Mouse (Mus musculus) brown adipose tissue, adult 24 weeks (tissue): Measurements from ENCODE around the gene Ift81. TPM values are rescaled to one million over a fixed set of nuclear protein-coding genes. Genes with fewer than 3 reads are reported as not detected.
"Not testable (repeated sequence)": the region's sequence is repeated elsewhere in the genome, so short reads cannot be mapped to it uniquely, and the experiment has no call there.

Experiments used
- H3K27ac ChIP-seq: fragments of 200-500 bp; replicated peaks from 2 replicates; pipeline ENCODE4 v1.5.1; 2012; ENCODE audit warnings: low read depth, mild to moderate bottlenecking, low read length
- H3K4me1 ChIP-seq: fragments of 200-500 bp; 2 replicates; pipeline ENCODE4 v1.6.1; 2012; ENCODE audit warnings: low read length, mixed read lengths; ENCODE audit not compliant: control insufficient read depth, insufficient read depth, insufficient read length
- H3K4me3 ChIP-seq: fragments of 200-500 bp; 2 replicates; pipeline ENCODE4 v1.5.1; 2012; ENCODE audit warnings: low read depth, mild to moderate bottlenecking, low read length, moderate library complexity; ENCODE audit not compliant: insufficient read depth
- polyA plus RNA-seq: library from polyadenylated mRNA; stranded (reverse); fragments of >200 nt; gene quantifications from 2 replicates; pipeline ENCODE4 v1.2.4, GENCODE M21; 2012; ENCODE audit not compliant: missing spikeins, insufficient read depth, insufficient read length

The Ift81 gene
- polyA plus RNA-seq = 23.3 and 26.5 TPM in 2 replicates

DNA sequence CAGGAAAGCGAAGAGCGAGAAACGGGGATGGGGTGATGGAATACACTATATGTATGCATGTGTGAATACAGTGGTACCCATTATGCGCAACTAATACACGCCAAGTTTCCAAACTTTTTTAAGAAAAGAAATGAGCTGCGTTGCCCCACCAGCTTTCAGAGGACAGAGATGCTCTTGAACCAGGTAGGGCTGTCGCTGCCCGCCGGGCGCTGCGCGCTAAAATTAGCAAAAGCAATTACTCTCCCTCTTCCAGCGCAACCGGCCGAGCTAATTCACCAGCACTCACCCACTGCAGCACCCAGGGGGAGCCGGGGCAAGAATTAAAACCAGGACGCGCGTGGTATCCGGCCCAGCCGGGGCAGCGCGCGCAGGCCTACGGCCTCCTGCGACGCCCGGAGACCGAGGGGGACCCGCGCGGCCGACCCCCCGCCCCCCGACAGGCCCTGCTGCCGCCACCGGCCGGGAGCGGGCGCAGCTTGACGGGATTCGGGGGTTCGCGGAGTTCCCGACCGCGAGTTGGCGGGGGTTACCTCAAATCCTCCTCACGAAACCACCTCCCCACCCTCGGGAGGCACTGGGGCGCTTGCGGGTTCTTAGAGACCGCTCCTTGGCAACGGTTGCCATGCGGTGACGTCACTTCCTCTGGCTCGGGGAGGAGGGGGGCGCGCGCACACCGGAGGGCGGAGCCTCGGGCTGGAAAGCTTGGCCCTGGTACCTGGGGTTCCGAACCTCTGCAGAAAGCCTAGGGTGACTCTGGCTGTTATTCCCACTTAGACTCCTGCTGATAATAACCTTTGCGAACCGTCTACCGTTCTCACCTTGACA lies at the start of gene Ift81:
Ift81 (minus strand) TSS at position 611 of the 825 bp plus-strand sequence.
- Histone ChIP-seq H3K27ac (no peak within 1 kb of the TSS), H3K4me3 (peak within 1 kb of the TSS; percentile 74), H3K4me1 (no peaks in the 10 kb centered on the region)

DNA sequence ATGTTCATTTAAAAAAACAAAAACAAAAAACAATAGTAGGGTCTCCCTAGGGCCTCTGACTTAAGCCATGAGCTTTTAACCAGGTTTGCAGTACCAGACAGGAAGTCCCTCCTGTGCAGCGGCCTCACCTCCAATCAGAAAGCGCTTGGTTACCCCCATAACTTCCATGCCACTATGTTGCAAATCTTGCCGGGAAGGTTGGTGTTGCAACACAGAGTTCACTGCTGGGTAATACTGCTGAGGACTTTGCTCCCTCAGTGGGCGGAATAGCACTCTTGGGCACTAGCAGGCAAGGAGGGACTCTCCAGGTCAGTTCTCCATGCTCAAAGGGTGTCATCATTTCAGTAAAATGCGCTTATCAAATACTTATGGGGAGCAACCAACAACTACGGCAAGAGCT lies 48.2 kb upstream of the Ift81 start:
- H3K4me3 ChIP-seq = no peak overlapping the region
- H3K4me1 ChIP-seq = no peaks in the 10 kb centered on the region
- no peak overlapping the region for H3K27ac ChIP-seq

DNA sequence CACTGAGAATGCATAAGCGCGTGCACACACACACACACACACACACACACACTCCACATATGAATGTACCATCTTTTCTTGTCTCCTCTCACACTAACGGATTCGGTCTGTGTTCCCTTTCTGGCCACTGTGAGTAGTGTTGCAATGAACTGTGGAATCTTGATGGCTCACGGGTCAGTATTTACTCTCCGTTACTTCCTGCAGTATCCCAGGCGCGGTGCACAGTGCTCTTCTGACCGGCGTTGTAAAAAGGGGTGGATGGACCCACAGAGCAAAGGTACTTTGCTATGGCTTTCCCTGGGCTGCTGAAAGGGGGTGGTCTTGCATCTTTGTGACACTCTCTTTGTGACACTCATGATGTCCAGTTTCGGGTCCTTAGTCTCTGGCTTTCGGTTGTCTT lies 42.5 kb upstream of the Ift81 start:
- no peak overlapping the region for H3K27ac ChIP-seq
- H3K4me3 ChIP-seq = no peak overlapping the region
- H3K4me1 ChIP-seq = no peaks in the 10 kb centered on the region

DNA sequence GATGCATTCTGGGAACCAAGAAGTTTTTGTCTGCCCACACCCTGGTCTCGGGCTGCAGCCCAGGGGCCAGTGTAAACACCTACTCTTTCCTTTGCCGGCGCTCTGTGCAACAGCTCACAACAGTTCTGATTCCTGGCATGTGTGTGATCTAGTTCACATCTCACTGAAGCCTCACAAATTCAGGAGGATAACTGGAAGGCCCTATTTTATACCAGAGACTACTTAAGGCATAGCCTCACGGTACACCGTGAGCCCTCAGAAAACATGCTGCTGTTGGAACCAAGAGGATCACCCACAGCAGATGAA lies 39.9 kb upstream of the Ift81 start:
- H3K4me3 ChIP-seq = no peak overlapping the region
- H3K27ac ChIP-seq = no peak overlapping the region
- H3K4me1 ChIP-seq = no peaks in the 10 kb centered on the region

DNA sequence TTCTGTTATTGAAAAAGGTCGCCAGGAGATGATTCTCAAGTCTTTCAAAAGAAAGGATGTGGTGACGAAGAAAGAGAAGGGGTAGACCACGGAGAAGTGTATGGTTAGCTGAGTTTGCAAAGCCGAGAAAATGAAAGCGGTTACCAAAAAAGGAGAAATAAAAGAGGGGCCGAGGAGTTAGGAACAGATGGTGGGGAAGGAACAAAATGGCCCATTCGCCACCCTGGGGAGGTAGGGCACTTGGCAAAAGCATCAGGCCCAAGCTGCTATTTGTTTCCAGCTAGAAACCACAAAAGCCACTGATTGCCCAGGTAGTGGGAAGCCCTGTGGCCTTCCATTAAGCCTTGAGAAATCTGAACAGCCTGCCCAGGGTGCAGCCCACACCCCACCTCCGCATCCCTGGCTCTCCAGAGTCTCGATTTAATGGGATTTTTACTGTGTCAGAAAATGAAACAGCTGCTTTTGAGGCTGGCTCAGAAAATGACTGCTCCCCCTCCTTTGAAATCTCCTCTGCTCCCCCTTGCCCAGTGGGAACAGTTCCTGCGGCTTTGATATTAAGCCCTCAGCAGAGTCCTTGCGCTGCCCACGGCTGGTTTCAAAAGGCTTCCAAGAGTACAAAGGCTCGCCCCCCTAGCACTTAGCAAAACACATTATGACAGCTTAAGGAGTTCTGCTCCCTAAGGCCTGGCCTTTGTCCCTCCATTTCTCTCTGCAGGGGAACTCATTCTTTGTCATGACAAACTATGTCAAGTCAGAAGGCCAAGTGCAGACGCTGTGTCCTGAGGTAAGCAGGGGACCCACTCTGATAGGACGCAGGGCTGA lies 39.3 kb upstream of the Ift81 start:
- Histone ChIP-seq H3K27ac (no peak overlapping the region), H3K4me1 (no peaks in the 10 kb centered on the region), H3K4me3 (no peak overlapping the region)

DNA sequence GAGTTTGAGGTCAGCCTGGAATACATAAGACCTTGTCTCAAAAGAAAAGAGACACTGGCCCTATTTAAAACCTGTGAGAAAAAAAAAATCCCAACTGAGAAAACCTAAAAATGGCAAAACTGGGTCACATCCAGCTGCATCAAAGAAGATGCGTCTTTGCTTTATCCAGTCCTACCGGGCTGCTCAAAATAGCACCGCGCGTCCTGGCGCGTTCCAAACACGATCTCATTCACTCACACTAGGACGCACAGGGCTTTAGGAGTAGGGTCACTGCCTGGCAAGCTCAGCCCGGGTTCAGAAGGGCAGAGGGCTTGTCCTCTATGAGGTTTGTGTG lies 38.8 kb upstream of the Ift81 start:
- Histone ChIP-seq H3K27ac (no peak overlapping the region), H3K4me1 (no peaks in the 10 kb centered on the region), H3K4me3 (no peak overlapping the region)

DNA sequence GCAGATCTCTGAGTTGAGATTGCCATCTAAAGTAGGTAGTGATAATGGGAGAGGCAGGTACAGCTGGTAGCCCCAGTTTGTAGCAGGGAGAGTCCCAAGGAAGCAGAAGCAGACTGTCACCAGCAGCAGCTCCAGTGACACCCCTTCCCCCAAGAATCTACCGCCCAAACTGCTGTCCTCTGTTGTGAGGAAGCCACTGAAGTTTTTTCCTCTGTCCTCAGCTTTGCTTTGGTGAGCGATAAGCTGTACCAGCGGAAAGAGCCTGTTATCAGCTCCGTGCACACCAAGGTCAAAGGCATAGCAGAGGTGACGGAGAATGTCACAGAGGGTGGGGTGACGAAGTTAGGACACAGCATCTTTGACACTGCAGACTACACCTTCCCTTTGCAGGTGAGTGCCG lies 38.2 kb upstream of the Ift81 start:
- Histone ChIP-seq H3K4me1 (no peaks in the 10 kb centered on the region), H3K4me3 (no peak overlapping the region), H3K27ac (no peak overlapping the region)

DNA sequence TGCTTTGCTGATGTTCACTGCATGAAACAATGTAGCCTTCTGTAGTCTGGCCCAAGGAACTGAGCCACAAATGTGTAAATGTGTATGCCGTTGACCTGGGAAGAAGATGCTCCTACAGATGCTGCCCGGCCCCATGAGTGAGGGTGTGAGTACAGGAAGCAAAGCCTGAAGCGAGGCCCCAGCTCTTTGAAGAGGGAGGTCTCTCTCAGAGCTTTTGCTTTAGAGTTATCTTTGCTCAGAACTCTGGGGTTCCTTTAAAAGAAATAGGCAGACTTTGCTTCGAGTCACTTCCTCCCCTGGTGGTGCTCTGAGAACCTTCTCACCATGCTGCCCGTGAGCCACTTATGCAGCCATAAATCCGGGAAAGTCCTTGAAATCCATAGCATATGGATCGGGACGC lies 35.8 kb upstream of the Ift81 start:
- Histone ChIP-seq H3K27ac (no peak overlapping the region), H3K4me1 (no peaks in the 10 kb centered on the region)

DNA sequence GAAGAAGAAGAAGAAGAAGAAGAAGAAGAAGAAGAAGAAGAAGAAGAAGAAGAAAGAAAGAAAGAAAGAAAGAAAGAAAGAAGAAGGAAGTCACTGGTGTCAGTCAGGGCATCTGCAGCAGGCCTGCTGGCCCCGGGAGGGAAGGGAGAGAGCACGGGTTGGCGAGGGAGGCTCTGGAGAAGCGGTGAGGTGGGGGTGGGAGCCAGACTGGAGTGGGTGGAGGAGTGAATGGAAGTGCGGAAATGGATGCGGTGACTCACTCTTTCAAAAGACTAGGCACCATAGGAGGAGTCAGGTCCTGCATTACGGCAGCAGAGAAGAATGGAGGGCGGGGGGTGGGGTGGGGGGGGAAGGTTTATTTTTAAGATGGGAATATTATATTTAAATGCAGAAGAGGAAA lies 34.9 kb upstream of the Ift81 start:
- no peak overlapping the region for H3K4me3 ChIP-seq
- H3K4me1 ChIP-seq = no peaks in the 10 kb centered on the region
- H3K27ac ChIP-seq = no peak overlapping the region

More for the DNA sequence above, 35.8 kb upstream of the Ift81 start:
- no peak overlapping the region for H3K4me3 ChIP-seq

DNA sequence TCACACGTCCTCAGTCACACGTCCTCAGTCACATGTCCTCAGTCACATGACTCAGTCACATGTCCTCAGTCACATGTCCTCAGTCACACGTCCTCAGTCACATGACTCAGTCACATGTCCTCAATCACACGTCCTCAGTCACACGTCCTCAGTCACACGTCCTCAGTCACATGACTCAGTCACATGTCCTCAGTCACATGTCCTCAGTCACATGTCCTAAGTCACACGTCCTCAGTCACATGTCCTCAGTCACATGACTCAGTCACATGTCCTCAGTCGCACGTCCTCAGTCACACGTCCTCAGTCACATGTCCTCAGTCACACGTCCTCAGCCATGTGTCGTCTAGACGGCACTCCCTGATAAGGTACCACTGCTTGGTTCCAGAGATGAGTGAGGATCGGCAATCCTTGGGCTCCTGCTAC lies 33.6 kb upstream of the Ift81 start:
- not testable (repeated sequence) for H3K4me3 ChIP-seq, H3K4me1 ChIP-seq, H3K27ac ChIP-seq

DNA sequence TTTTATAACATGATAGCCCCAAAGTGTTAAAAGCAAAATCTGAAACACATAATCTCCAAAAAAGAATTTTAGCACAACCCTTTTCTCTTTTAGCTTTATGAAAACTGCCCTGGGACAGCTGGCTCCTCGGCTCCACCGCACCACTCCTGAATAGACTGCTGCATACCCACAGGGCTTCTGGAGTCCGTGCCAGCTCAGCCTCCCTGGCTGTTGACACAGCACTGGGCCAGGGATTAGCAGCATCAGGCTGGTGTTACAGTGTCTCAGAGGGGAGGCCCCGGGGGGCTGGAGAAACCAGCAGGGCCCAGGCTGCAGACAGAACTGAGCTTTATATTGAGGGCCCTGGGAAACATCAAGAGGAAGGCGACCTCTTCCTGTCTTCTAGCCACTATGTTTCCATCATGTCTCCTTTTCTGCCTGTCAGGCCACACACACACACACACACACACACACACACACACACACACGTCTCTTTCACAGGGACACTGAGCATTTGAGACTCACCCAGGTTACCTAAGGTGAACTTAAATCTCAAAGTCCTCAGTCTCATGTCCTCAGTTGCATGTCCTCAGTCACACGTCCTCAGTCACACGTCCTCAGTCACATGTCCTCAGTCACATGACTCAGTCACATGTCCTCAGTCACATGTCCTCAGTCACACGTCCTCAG lies 33.1 kb upstream of the Ift81 start:
- Histone ChIP-seq H3K4me1 (no peaks in the 10 kb centered on the region), H3K4me3 (no peak overlapping the region), H3K27ac (no peak overlapping the region)

DNA sequence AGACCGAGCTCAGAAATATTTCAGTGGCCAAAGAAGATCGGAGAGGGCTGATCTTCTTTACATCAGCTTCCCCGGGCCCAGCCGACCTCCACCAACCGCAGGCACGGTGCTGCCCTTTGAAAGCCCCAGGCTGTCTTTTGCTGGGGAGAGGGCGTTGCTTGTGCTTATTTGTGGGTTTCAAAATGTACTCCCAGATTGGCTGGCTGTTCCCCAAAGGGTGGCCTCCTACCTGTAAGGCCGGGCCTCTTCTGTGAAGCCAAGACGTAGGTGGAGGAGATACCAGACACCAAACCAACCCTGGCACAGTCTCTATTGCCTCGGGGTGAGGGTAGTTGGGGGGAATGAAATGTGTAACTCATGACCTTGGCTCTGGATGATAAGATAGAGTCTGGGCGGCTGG lies 31.7 kb upstream of the Ift81 start:
- H3K4me1 ChIP-seq = no peaks in the 10 kb centered on the region
- no peak overlapping the region for H3K4me3 ChIP-seq
- H3K27ac ChIP-seq = no peak overlapping the region

DNA sequence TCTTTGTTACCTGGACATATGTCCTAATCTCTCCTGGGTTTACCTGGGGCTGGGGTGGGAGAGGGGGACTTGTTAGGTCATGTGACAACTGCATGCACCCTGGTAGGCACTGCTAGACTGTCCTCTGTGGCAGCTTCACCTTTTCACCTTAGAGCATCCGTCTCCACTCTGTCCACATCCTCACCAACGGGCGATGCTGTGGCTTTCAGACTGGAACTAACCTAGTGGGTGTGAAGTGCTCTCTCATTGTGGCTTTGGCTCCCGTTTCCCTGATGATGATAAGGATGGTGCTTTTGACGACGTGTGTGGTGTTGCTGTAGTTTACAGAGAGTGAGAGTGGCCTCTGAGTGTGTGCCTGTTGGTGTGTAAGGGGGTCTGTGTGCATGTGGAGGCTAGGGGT lies 31.0 kb upstream of the Ift81 start:
- peak overlapping the region; percentile 7; the same call in 1 of the 2 replicates for H3K4me3 ChIP-seq
- H3K4me1 ChIP-seq = no peaks in the 10 kb centered on the region
- no peak overlapping the region for H3K27ac ChIP-seq

DNA sequence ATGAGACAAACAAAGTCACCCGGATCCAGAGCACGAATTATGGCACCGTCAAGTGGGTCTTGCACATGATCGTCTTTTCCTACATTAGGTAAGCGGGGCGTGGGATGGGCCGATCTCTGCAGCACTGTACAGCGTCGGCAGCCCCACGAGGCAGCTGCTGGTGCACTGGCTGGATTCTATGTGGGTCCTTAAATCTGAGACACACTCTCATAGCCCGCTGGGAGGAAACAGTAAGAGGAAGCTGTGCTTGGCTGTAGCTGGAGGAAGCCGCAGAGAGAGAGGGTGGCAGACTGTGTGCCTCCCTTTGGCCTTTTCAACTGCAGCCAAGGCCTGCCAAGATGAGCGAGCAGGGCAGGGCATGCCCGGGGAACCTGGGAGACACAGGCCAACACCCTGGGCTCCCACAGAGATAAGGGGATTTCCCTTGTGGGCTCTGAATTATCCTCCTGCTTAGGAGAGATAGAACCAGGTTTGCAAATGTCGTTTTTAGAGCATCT lies 29.8 kb upstream of the Ift81 start:
- peak overlapping the region; percentile 77 for H3K27ac ChIP-seq
- H3K4me1 ChIP-seq = no peaks in the 10 kb centered on the region
- H3K4me3 ChIP-seq = peak overlapping the region; percentile 50

DNA sequence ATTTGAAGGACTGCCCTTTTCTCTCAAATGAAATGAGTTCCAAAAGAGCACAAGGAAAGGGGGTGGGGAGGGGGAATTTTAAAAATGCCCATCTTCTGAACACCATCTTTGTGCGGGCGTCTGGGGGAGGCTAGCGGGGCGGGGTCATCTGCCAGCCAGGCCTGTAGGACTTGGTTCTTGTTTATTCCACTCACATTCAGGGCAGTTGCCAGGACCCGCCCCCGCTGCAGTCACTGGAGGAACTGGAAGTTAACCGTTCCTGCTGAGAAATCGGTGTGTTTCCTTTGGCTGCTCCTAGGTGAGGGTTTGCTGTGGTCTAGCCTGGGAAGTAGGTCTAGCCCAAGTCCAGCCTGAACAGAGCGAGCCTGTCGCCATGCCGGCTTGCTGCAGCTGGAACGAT lies 29.4 kb upstream of the Ift81 start, which contains the start of gene P2rx7:
P2rx7 (plus strand) TSS at position 211 of the 400 bp plus-strand sequence.
- peak within 1 kb of the TSS; percentile 50 for H3K4me3 ChIP-seq
- H3K27ac ChIP-seq = peak within 1 kb of the TSS; percentile 77
- H3K4me1 ChIP-seq = no peaks in the 10 kb centered on the region
